In the genomic region with DNA sequence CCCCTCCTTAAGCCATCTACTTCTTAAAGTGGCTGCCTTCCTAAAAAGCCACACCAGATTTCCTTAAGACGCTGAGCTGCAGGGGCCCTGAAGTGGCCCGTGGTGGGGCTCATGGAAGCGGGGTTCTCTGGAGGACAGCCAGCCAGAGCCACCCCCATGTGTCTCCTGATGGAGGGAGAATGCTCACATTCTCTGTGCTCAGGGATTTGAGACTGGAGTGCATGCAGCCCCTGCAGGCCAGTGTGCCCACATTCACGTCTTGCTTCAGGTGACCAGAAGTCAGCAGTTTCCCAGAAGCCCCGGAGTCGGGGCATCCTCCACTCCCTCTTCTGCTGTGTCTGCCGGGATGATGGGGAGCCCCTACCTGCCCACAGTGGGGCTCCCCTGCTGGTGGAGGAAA, we compare ENCODE assay signal across 8 mouse cellular contexts. TPM values are rescaled to one million over a fixed set of nuclear protein-coding genes. Genes with fewer than 3 reads are reported as not detected.
DNase-seq lines count a peak whose midpoint lies in the region; ATAC-seq and TF ChIP-seq lines count a peak whose summit lies in the region.

No protein-coding gene starts in this region.

- peaks cover 16% of the 10 kb centered on the region for H3K27me3 ChIP-seq in embryonic facial prominence, embryonic 10.5 days (replicated peaks; ENCODE audit: low read depth, poor library complexity, severe bottlenecking)
- H3K27me3 ChIP-seq in hindbrain, postnatal 0 days (ENCODE audit: insufficient read depth, low read length): no peaks in the 10 kb centered on the region
- H3K27me3 ChIP-seq in midbrain, embryonic 16.5 days (ENCODE audit: control insufficient read depth, insufficient read depth, low read depth, low read length): peaks cover 10% of the 10 kb centered on the region

- peak overlapping the region; percentile 78 for H3K4me3 ChIP-seq in embryonic facial prominence, embryonic 10.5 days
- H3K4me3 ChIP-seq in hindbrain, postnatal 0 days (ENCODE audit: low read length): peak overlapping the region; percentile 96
- no peak overlapping the region; the same call in 1 of the 2 replicates for H3K4me3 ChIP-seq in midbrain, embryonic 16.5 days (ENCODE audit: low read depth, low read length)

- no peak for ATAC-seq in hindbrain, postnatal 0 days
- no peak for ATAC-seq in midbrain, embryonic 16.5 days

- H3K4me2 ChIP-seq in hindbrain, postnatal 0 days (ENCODE audit: low read depth, low read length): peak overlapping the region; percentile 93
- H3K4me2 ChIP-seq in midbrain, embryonic 16.5 days (ENCODE audit: low read length): peak overlapping the region; percentile 97

- H3K9me3 ChIP-seq in embryonic facial prominence, embryonic 10.5 days: no peaks in the 10 kb centered on the region
- no peaks in the 10 kb centered on the region for H3K9me3 ChIP-seq in hindbrain, postnatal 0 days (ENCODE audit: low read length)
- H3K9me3 ChIP-seq in midbrain, embryonic 16.5 days (replicated peaks; ENCODE audit: control insufficient read depth, low read length, poor library complexity, severe bottlenecking): no peaks in the 10 kb centered on the region

- peaks cover 63% of the 10 kb centered on the region for H3K4me1 ChIP-seq in embryonic facial prominence, embryonic 10.5 days
- H3K4me1 ChIP-seq in hindbrain, postnatal 0 days (ENCODE audit: insufficient read depth, low read length): peaks cover 4% of the 10 kb centered on the region; the same call in 1 of the 2 replicates
- H3K4me1 ChIP-seq in midbrain, embryonic 16.5 days (ENCODE audit: control insufficient read depth, insufficient read depth, low read length): peaks cover 15% of the 10 kb centered on the region

- 0 out of 2 replicates have a peak, but pooled peaks have one; percentile 12 for TF ChIP-seq CTCF in hindbrain, postnatal 0 days (IDR thresholded peaks at IDR 0.05; ENCODE audit: low read depth)

- H3K9ac ChIP-seq in hindbrain, postnatal 0 days (replicated peaks; ENCODE audit: low read length): peak overlapping the region; percentile 84; the same call in 1 of the 2 replicates
- H3K9ac ChIP-seq in midbrain, embryonic 16.5 days (ENCODE audit: low read depth, low read length): no peak overlapping the region

- H3K36me3 ChIP-seq in embryonic facial prominence, embryonic 10.5 days (replicated peaks): peaks cover 30% of the 10 kb centered on the region
- H3K36me3 ChIP-seq in hindbrain, postnatal 0 days (ENCODE audit: insufficient read depth, low read length): peaks cover 6% of the 10 kb centered on the region; the same call in 1 of the 2 replicates
- no peaks in the 10 kb centered on the region for H3K36me3 ChIP-seq in midbrain, embryonic 16.5 days (ENCODE audit: control insufficient read depth, insufficient read depth, low read length)

- peak; percentile 56 for DNase-seq in kidney, adult 9 months
- no peak for DNase-seq in kidney, postnatal 10 days
- DNase-seq in embryonic facial prominence, embryonic 10.5 days (ENCODE audit: low spot score): no peak
- no peak for DNase-seq in hindbrain, postnatal 0 days (ENCODE audit: low spot score)
- DNase-seq in layer of hippocampus, adult 9-11 months: no peak
- no peak for DNase-seq in ovary, adult 18-20 months (ENCODE audit: low spot score)
- no peak for DNase-seq in frontal cortex, postnatal 14 days (ENCODE audit: low spot score in 2 of 2)

- peak overlapping the region; percentile 99 for H3K27ac ChIP-seq in embryonic facial prominence, embryonic 10.5 days (replicated peaks)
- no peak overlapping the region for H3K27ac ChIP-seq in hindbrain, postnatal 0 days
- no peak overlapping the region for H3K27ac ChIP-seq in midbrain, embryonic 16.5 days (ENCODE audit: low read length)

- WGBS in embryonic facial prominence, embryonic 10.5 days: 47% methylated on average over 7 of the region's 7 CpGs
- whole genome bisulfite sequencing in hindbrain, postnatal 0 days: 44% methylated on average over 7 of the region's 7 CpGs
- WGBS in midbrain, embryonic 16.5 days: 40% methylated on average over 7 of the region's 7 CpGs

RNA-seq across cellular contexts. Expression of a gene that starts 1.7 kb away (rescaled TPM):
- 42.2 and 49.0 TPM in 2 replicates for polyA plus RNA-seq in embryonic facial prominence, embryonic 10.5 days (2016; fragmentation: Nextera tagmentation; extraction: Ambion mirVana)
- 35.7 and 38.4 TPM in 2 replicates for total RNA-seq in hindbrain, postnatal 0 days (2014; rRNA removed)
- polyA plus RNA-seq in hindbrain, postnatal 0 days (2015; fragmentation: Nextera tagmentation; extraction: Ambion mirVana): 17.9 and 18.2 TPM in 2 replicates
- 12.5 and 13.7 TPM in 2 replicates for polyA plus RNA-seq in midbrain, embryonic 16.5 days (2015; fragmentation: Nextera tagmentation; extraction: Ambion mirVana)

RNA-seq across cellular contexts. Expression of a gene that starts 16.2 kb away (rescaled TPM):
- polyA plus RNA-seq in embryonic facial prominence, embryonic 10.5 days (2016; fragmentation: Nextera tagmentation; extraction: Ambion mirVana): 0.26 and 0.37 TPM in 2 replicates
- total RNA-seq in hindbrain, postnatal 0 days (2014; rRNA removed): 0.26 TPM in 1 of 2 replicates, not detected in the other
- polyA plus RNA-seq in hindbrain, postnatal 0 days (2015; fragmentation: Nextera tagmentation; extraction: Ambion mirVana): 0.14 and 0.18 TPM in 2 replicates
- polyA plus RNA-seq in midbrain, embryonic 16.5 days (2015; fragmentation: Nextera tagmentation; extraction: Ambion mirVana): 0.24 and 0.35 TPM in 2 replicates

RNA-seq across cellular contexts. Expression of a gene that starts 18.0 kb away (rescaled TPM):
- polyA plus RNA-seq in embryonic facial prominence, embryonic 10.5 days (2016; fragmentation: Nextera tagmentation; extraction: Ambion mirVana): 1.7 and 2.1 TPM in 2 replicates
- 3.6 and 10.6 TPM in 2 replicates for total RNA-seq in hindbrain, postnatal 0 days (2014; rRNA removed)
- 2.3 and 2.9 TPM in 2 replicates for polyA plus RNA-seq in hindbrain, postnatal 0 days (2015; fragmentation: Nextera tagmentation; extraction: Ambion mirVana)
- polyA plus RNA-seq in midbrain, embryonic 16.5 days (2015; fragmentation: Nextera tagmentation; extraction: Ambion mirVana): 1.2 and 2.4 TPM in 2 replicates

RNA-seq across cellular contexts. Expression of a gene that starts 31.1 kb away (rescaled TPM):
- 0.22 and 0.28 TPM in 2 replicates for polyA plus RNA-seq in embryonic facial prominence, embryonic 10.5 days (2016; fragmentation: Nextera tagmentation; extraction: Ambion mirVana)
- 0.75 and 1.9 TPM in 2 replicates for total RNA-seq in hindbrain, postnatal 0 days (2014; rRNA removed)
- 1.8 and 2.6 TPM in 2 replicates for polyA plus RNA-seq in hindbrain, postnatal 0 days (2015; fragmentation: Nextera tagmentation; extraction: Ambion mirVana)
- 2.0 and 2.5 TPM in 2 replicates for polyA plus RNA-seq in midbrain, embryonic 16.5 days (2015; fragmentation: Nextera tagmentation; extraction: Ambion mirVana)
